Comparison of ENCODE assay signal across 14 mouse cellular contexts in the genomic region with DNA sequence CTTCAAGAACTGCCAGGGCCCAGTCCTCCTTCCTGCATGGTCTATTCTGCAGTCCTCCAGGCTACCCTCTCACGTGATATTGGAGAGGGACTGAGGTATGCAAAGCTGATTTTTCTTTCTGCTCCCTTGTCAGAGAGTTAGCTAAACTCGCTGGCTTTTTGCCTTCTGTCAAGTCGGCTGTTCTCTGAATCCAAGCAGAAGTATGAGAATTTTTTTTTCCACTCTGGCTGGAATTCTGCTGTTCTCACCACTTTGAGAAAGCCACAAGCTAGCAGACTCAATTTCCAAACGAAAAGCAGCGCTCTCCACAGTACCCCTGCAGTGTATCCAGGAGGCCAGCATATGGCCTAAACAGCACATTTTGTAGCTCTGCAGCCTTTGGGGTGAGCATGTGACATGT. TPM values are rescaled to one million over a fixed set of nuclear protein-coding genes. Genes with fewer than 3 reads are reported as not detected.
DNase-seq lines count a peak whose midpoint lies in the region; ATAC-seq and TF ChIP-seq lines count a peak whose summit lies in the region.
"Had no signal": no experiment of that assay in that cellular context is flagged by ENCODE, and none has a peak within 500 bp of the region (broad histone marks: within the 10 kb centered on the region; RNA-seq: fewer than 3 reads in every experiment).

No protein-coding gene starts in this region.

- ATAC-seq in lung, embryonic 16.5 days (ENCODE audit: low read depth) = peak; percentile 26; the same call in 1 of the 2 replicates
- ATAC-seq in embryonic facial prominence, embryonic 15.5 days (ENCODE audit: insufficient number of reproducible peaks, low FRiP score, low TSS enrichment, low read depth) = peak; percentile 66; the same call in 1 of the 2 replicates
- ATAC-seq in stomach, embryonic 16.5 days (ENCODE audit: insufficient read depth, low FRiP score) = peak; percentile 59; the same call in 1 of the 2 replicates
- ATAC-seq in megakaryocyte, adult 5-6 weeks (ENCODE audit: poor library complexity, severe bottlenecking) = no peak
- ATAC-seq: activated CD4-positive, CD25-positive, alpha-beta regulatory T cell, adult 4 months; intestine, embryonic 15.5 days had no signal

- DNase-seq in heart, adult 11 months = peak; percentile 76
- DNase-seq in heart, adult 8-10 months (ENCODE audit: low spot score) = no peak
- no peak for DNase-seq in lung, adult 2 months
- no peak for DNase-seq in adrenal gland, adult 2 months
- DNase-seq: cerebellum, postnatal 10 days; kidney, postnatal 14 days; spleen, adult 18-20 months had no signal

- no peak overlapping the region for H3K4me3 ChIP-seq in lung, embryonic 16.5 days (ENCODE audit: low read length)
- H3K4me3 ChIP-seq in lung, adult 2 months (replicated peaks; ENCODE audit: extremely low read depth, low read depth, low read length) = no peak overlapping the region
- no peak overlapping the region for H3K4me3 ChIP-seq in embryonic facial prominence, embryonic 15.5 days (replicated peaks)
- H3K4me3 ChIP-seq in stomach, embryonic 16.5 days (replicated peaks; ENCODE audit: low read length) = no peak overlapping the region
- H3K4me3 ChIP-seq: heart, embryonic 10.5 days; intestine, embryonic 15.5 days had no signal

- 46% methylated on average over 5 of the region's 5 CpGs for WGBS in lung, embryonic 16.5 days
- 48% methylated on average over 5 of the region's 5 CpGs for WGBS in lung, adult 2 months
- 15% methylated on average over 5 of the region's 5 CpGs for WGBS in embryonic facial prominence, embryonic 15.5 days
- WGBS in stomach, embryonic 16.5 days = 47% methylated on average over 5 of the region's 5 CpGs

- H3K9ac ChIP-seq in lung, embryonic 16.5 days (ENCODE audit: low read length) = no peak overlapping the region
- no peak overlapping the region for H3K9ac ChIP-seq in embryonic facial prominence, embryonic 15.5 days
- H3K9ac ChIP-seq in stomach, embryonic 16.5 days (ENCODE audit: low read length) = no peak overlapping the region
- H3K9ac ChIP-seq: intestine, embryonic 15.5 days had no signal

- H3K4me1 ChIP-seq in lung, embryonic 16.5 days (replicated peaks; ENCODE audit: control insufficient read depth, insufficient read depth, low read length) = no peaks in the 10 kb centered on the region
- no peaks in the 10 kb centered on the region for H3K4me1 ChIP-seq in lung, adult 2 months (ENCODE audit: control insufficient read depth, insufficient read depth, low read length)
- peaks cover 24% of the 10 kb centered on the region for H3K4me1 ChIP-seq in embryonic facial prominence, embryonic 15.5 days
- H3K4me1 ChIP-seq in stomach, embryonic 16.5 days (ENCODE audit: control insufficient read depth, insufficient read depth, low read length) = no peaks in the 10 kb centered on the region
- H3K4me1 ChIP-seq: heart, embryonic 10.5 days; intestine, embryonic 15.5 days had no signal

- H3K36me3 ChIP-seq in lung, embryonic 16.5 days (ENCODE audit: control insufficient read depth, insufficient read depth, low read length) = no peaks in the 10 kb centered on the region
- H3K36me3 ChIP-seq in embryonic facial prominence, embryonic 15.5 days = no peaks in the 10 kb centered on the region
- H3K36me3 ChIP-seq in stomach, embryonic 16.5 days (ENCODE audit: control insufficient read depth, insufficient read depth, low read length) = no peaks in the 10 kb centered on the region
- H3K36me3 ChIP-seq: heart, embryonic 10.5 days; intestine, embryonic 15.5 days had no signal

- no peaks in the 10 kb centered on the region for H3K27me3 ChIP-seq in lung, embryonic 16.5 days (ENCODE audit: control insufficient read depth, insufficient read depth, low read depth, low read length)
- no peaks in the 10 kb centered on the region for H3K27me3 ChIP-seq in embryonic facial prominence, embryonic 15.5 days
- no peaks in the 10 kb centered on the region for H3K27me3 ChIP-seq in stomach, embryonic 16.5 days (ENCODE audit: control insufficient read depth, insufficient read depth, low read length)
- H3K27me3 ChIP-seq: intestine, embryonic 15.5 days had no signal

- H3K4me2 ChIP-seq in lung, embryonic 16.5 days (ENCODE audit: low read depth, low read length) = no peak overlapping the region
- H3K4me2 ChIP-seq in embryonic facial prominence, embryonic 15.5 days (replicated peaks) = no peak overlapping the region
- H3K4me2 ChIP-seq in stomach, embryonic 16.5 days (ENCODE audit: low read depth, low read length) = no peak overlapping the region
- H3K4me2 ChIP-seq: intestine, embryonic 15.5 days had no signal

- TF ChIP-seq CTCF in lung, adult 2 months (IDR thresholded peaks at IDR 0.05; ENCODE audit: insufficient read depth, low read length) = no peak

- no peak for TF ChIP-seq POLR2A in lung, adult 2 months (IDR thresholded peaks at IDR 0.05; ENCODE audit: borderline replicate concordance, extremely low read depth, low read depth, low read length)

- H3K27ac ChIP-seq in lung, embryonic 16.5 days (ENCODE audit: low read length) = no peak overlapping the region
- H3K27ac ChIP-seq in embryonic facial prominence, embryonic 15.5 days (replicated peaks) = peak overlapping the region; percentile 78
- peak overlapping the region; percentile 18; the same call in 1 of the 2 replicates for H3K27ac ChIP-seq in stomach, embryonic 16.5 days (ENCODE audit: low read length)
- H3K27ac ChIP-seq: heart, embryonic 10.5 days; intestine, embryonic 15.5 days had no signal

- H3K9me3 ChIP-seq in lung, embryonic 16.5 days (ENCODE audit: control insufficient read depth, low read length) = no peaks in the 10 kb centered on the region
- H3K9me3 ChIP-seq in embryonic facial prominence, embryonic 15.5 days (replicated peaks) = no peaks in the 10 kb centered on the region
- H3K9me3 ChIP-seq in stomach, embryonic 16.5 days (replicated peaks; ENCODE audit: control insufficient read depth, low read length) = no peaks in the 10 kb centered on the region
- H3K9me3 ChIP-seq: heart, embryonic 10.5 days; intestine, embryonic 15.5 days had no signal

RNA-seq across cellular contexts. Expression of a gene that starts 30.0 kb away (rescaled TPM):
- 1 to 10 TPM; 1.3 to 1.6 (median 1.5) TPM for total RNA-seq in heart, adult 8-10 months (2022)
- polyA plus RNA-seq in lung, embryonic 16.5 days (2015; fragmentation: Nextera tagmentation; extraction: Ambion mirVana) = 3.2 and 3.8 TPM in 2 replicates
- polyA plus RNA-seq in lung, adult 2 months (2012; rRNA removed) = 3.2 and 4.9 TPM in 2 replicates
- 2.8 and 4.0 TPM in 2 replicates for polyA plus RNA-seq in embryonic facial prominence, embryonic 15.5 days (2015; fragmentation: Nextera tagmentation; extraction: Ambion mirVana)
- 3.3 and 3.8 TPM in 2 replicates for polyA plus RNA-seq in stomach, embryonic 16.5 days (2015; fragmentation: Nextera tagmentation; extraction: Ambion mirVana)
- total RNA-seq in adrenal gland, adult 2 months (2021) = 1 to 10 TPM; 1.8 to 2.8 TPM
- 0.73 and 0.75 TPM in 2 replicates for polyA plus RNA-seq in adrenal gland, adult 2 months (2012; rRNA removed)
- total RNA-seq in megakaryocyte, adult 5-6 weeks (2015) = 122 and 129 TPM in 2 replicates
- total RNA-seq in megakaryocyte, adult 5-6 weeks (2017) = 57.3 and 67.7 TPM in 2 replicates
